Mouse (Mus musculus) T-helper 2 cell (primary cell): ENCODE results near the gene Gmpr2.

Source experiments
- in situ Hi-C: fragments of 300-600 bp; cut with MboI, MseI; formaldehyde crosslinking; loops from one replicate; pipeline ENCODE4 v1.15.1; 2025; ENCODE audit warnings: high pct_unique_total_duplicates

Gene Gmpr2

DNA sequence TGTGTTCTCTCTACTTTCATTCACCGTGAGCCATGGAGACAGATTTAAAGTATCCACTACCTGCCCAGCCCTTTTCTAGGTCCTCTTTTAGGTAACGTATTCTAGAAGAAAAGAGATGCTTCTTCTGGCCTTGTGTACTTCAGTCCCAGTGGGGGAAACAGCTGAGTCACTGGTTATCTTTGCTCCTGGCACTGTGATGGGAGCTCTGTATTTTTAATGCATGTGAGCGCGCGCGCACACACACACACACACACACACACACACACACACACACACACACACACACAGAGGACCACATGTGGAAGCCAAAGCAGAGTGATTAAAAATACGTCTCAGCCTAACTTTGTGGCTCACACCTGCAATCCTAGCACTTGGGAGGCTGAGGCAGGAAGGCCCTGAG lies 51.7 kb downstream of the Gmpr2 start:
- in situ Hi-C loops, result no loop called here

- in situ Hi-C loops, result no loop called here
Observed at GRCm38 (mm10) chr14:55724411-55724871, 52.7 kb downstream of the Gmpr2 start.

DNA sequence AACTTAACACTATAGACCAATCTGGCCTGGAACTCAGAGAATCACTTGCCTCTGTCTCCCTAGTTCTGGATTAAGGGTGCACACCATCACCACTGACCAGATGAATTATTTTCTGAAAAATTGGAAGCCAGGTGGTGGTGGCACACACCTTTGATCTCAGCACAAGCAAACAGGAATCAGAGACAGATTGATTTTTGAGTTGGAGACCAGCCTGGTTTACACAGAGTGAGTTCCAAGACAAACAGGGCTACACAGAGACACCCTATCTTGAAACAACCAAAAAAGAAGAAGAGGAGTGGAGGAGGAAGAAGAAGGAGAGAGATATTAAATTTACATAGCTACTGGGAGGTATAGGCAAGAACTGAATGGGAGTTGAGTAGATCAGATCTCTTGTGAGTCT lies 54.5 kb downstream of the Gmpr2 start:
- in situ Hi-C loops, result no loop called here

DNA sequence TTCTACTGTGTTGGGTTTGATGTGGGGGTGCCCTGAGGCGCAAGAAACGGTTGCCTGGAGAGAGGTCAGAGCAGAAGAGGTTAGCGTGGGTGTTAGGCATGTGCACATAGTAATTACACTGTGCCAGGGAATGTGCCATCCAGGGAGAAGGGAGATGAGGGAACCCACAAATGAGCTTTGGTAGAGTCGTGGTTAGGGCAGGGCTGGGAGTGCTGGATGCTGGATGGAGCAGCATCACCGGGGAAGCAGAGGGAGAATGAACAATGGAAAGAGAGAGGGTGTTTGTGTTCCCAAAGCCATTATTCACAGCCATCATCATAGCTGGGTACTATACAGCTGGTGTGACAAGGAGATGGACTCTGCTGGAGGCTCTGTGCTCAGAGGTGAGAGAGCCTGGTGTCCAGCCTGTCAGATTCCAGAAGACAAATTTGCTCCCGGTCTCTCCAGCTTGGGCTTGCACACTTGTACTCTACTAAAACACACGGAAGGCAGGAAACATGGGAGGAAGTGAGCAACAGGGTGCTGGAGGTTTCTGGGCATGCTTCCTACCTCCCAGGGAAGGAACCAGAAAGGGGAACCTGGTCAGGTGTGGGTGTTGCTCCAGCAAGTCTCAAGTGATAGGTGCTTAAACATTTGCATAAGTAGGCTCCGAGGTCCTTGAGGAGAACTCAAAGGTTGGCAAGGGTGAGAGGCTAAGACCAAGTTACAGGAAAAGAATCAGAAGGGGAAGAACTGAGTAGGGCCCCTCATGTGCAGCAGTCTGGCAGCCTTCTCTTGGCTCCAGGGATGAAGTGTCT lies 56.3 kb downstream of the Gmpr2 start:
- in situ Hi-C loops, result no loop called here
